Mouse (Mus musculus): ENCODE measurements around the gene Fbn1.

The Fbn1 gene

DNA sequence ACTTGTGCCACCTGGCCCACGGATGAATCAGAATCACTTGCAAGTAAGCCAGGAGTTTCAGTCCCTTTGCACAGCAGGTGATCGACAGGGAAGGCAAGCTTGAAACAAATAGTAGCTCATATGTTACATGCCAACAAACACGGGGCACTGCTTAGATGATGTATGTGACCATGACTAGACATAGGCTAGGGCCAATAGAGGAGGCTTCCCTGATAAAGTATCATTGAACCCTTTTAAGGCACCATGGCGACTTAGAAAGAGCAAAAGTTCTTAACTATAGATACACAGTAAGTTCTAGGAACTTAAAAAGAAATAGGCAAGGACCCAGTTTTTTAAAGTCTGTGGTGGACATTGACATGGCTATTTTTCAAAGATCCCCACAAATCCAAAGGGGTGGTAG lies at the start of gene Fbn1:
Gene Fbn1, minus strand, starts transcription at position 101 of the 400 bp plus-strand sequence.
- no peak for DNase-seq

DNA sequence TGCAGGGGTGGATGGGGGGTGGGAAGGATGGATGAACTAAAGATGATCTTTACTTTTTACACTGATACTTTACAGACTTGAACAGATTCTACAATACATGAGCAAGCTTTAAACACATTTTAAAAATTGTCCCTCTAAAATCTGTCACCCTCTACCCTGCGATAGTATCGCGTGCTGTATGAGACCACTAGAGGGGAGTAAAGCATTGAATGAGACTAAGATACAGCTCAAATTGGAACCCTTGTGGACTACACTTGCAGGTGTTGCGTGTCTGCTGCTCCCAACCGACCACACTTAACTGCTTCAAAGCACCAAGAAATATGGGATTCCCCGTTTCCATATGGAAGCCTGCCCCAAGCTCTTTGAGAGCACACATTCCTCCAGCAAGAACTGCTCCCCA lies 48.0 kb upstream of the Fbn1 start:
- no peak for DNase-seq

DNA sequence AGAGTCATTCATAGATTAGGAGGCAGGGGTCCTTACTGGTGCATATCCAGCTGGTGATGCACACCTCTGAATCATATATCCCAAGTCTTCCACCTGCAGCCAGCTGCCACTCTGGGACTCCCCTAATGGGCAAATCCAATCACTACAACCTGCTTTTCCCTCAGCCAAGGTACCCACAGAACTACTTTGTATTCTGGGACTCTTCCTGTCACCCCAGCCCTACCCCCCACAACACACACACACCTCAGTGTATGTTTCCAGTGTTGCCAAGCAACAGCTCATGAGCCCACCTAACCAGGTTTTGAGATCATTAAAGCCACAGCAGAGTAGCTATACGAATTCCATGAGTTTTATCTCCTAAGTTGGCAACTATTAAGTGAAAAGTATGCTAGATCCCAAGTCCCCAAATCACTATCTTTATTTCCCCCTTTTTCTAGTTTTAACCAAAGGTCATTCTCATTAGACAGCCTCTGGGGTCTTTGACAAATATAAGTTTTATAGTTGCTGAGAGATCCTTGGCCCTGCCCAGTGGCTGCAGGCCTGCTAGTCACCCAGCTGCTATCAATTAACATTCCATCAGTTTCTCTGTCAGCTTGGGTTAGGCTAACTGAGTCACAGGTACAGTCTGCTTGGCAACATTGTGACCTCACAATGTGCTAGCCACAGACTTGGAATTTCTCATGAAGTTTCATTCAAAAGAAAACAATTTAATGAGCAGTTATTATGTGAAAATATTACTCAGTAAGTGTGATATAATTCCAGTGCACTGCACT lies 41.2 kb upstream of the Fbn1 start:
- DNase-seq, result no peak

DNA sequence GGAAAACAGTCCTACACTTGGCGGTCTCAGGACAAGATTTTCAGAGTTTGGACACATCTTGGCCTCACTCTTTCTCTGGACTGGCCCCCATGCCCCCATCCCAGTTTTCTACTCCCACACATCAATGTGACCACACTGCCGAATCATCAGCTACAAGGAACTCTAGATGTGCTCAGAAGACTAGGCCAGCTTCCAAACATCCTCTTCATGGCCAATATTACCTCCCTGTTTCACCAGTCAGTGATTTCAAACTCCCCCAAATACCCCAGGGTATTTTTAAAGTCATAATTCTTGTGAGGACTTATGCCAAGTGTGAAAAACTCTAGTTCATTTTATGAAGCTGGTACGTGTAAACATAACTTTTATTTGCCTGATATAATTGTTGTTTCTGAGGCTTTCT lies 37.2 kb upstream of the Fbn1 start:
- DNase-seq, result no peak

DNA sequence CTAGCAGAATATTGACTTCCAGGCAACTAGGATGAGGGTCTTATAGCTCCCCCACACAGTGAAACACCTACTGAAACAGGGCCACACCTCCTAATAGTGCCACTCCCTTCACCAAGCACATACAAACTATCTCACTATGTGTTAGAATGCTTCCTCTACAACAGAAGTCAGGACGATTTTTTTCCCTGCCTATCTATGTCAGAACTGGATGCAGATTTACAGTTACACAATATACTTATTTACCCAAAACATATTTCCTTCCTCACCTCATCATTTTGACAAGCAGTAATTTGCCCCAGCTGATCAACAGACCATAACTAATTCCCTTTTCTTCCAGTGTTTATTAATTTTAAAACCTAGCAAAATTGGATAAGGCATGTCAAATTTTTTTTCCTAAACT lies 35.9 kb upstream of the Fbn1 start:
- DNase-seq, result no peak

DNA sequence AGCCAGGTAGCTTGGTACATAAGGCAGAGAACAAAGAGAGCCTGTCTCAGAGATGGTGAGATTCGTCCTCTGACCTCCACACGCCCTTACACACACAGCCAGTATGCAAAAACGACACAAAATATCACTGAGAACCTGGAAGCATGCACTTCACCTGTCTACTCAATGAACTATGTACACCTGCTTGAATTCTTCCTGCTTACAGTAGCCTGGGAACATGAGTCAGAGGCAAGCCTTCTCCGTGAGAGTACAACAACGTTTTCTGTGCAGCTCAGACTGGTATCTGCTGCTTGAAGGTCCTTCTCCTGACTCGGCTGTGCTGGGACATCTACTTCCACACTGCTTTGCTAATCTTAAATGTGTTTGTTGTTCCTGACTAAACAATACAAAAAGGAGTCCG lies 33.7 kb upstream of the Fbn1 start:
- no peak for DNase-seq

DNA sequence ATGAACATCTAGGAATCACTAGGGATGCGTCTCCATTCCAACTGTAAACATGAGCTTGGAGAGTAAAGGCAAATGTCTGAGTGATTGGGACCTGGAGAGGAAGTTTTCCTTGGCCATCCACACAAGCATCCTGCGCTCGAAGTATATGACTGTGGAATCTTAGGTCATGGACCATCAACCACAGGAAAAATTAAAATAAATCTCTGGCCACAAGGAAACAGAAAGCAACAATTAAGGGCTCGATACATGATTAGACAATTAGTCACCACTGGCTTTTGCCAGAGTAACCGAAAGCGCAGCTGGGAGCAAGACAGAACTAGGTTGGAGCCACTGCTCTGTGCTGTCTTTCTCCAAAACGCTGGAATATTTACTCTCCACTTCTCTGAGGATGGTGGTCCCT lies 32.8 kb upstream of the Fbn1 start:
- DNase-seq, result no peak

DNA sequence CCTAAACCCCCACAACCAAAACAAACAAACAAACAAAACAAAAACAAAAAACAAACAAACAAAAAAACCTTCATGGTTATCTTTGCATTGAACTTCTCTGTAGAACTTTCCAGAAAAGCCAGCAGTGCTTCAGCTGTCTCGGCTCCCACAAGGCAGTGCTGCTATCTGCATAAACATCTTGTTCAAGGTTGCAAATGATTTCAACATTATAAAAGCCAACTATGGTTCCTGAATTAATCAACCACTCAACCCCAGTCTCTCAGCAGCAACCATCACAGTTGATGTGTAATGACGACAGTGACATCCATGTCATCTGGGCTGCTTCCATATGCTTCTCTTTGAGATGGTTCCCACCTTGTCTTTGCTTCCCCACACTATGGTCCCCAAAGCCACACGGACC lies 31.8 kb upstream of the Fbn1 start:
- DNase-seq, result no peak

DNA sequence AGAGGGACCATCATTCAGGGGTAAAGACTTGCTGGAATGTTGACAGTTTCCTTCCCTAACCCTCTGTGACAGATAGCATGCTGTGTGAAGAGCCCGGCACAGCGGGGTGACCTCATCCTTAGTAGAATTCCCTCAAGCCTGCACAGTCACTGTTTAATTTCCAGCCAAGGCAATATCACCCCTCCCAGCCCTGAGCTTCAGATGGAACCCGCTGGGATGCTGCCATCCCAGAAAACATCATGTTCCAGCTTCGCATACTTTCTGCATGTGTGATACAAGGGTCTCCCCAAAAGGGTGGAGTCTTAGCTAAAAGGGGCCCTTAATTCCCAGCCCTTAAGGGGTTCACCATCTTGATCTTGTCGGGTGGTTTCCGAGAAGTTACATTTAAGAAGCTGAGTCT lies 22.9 kb upstream of the Fbn1 start:
- DNase-seq, result peak; percentile 18 to 24

DNA sequence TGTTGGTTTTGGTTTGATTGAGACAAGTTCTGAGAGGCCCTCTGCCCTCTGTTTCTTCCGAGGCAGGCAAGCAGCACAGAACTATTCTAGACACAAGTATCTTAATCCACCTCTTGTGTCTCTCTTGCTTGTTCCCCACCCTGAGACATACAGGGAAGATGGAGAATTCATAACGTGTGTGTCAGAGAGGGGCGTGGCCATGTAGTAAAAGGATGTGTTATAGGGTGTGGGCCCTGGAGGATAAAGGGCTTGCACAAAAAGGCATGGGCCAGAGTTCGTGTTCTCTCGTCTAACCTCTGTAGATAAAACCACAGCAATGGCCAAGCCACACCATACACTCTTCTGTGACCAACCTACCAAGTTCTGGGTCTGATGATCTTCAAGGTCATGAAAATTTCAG lies 18.8 kb upstream of the Fbn1 start:
- no peak for DNase-seq

DNA sequence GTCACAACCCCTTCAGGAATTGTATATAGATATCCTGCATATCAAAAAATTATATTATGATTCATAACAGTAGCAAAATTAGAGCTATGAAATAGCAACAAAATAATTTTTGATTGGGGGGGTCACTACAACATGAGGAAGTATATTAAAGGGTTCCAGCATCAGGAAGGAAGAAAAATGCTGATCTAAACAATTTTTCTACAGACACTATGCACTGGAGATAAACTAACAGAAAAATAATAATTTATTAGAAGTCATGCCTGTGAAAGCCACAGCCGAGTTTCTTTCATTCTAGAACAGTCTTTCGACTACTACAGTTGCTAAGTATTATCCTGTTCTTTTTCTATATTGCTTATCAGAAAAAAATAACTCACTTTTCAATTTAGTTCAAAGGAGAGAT lies 17.7 kb upstream of the Fbn1 start:
- no peak for DNase-seq

DNA sequence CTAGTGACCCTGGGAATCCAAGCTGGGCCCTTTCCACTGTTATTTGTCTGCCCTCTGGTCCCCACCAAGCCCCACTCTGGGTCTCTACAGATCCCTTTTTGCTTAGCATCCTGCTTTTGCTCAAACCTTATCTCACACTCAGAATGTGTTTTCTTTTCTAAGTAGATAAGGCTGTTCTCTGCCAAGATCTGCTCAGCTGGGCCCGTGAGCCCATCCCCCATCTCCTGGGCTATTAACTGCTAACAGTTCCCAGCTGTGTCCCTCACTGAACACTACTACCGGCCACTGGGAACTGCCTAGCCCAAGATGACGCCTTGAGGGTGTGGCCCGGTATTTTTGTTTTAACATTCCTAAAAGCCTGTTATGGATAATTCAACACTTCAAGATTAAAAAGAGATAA lies 8.8 kb upstream of the Fbn1 start:
- peak; percentile 39 to 58 for DNase-seq

DNA sequence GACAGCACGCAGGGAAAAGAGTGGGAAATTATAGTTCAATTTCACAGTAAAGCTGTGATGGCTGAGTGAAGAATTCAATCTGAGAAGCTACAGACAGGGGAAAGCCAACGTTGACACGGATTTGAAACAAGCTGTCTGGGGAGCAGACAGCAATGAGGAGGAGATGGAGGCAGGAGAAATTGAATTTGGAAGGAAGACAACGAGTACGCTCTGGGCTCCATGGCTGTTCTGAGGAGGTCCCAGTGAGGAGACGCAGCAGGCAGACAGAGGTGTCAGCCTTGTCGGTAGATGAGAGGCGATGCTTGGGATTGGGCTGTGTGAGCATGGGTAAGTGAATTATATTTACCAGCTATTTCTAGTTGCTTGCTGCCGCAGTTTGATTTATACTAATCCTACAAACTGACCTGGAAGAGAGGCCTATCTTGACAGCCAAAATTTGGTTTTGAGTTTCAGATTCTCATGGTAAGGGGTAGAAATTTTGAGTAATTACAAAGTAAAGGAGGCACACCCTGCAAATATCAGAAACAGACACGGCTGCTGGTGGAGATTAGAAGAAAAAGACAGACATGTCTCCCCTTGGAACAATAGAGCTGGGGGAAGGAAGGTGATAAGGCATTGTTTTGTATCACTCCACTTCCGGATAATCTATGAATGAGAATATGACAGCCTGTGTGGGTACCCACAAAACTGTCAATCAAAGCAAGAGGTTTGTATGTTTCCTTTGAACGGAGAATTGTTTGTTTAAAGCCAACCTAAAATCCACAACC lies 7.7 kb upstream of the Fbn1 start:
- no peak for DNase-seq

DNA sequence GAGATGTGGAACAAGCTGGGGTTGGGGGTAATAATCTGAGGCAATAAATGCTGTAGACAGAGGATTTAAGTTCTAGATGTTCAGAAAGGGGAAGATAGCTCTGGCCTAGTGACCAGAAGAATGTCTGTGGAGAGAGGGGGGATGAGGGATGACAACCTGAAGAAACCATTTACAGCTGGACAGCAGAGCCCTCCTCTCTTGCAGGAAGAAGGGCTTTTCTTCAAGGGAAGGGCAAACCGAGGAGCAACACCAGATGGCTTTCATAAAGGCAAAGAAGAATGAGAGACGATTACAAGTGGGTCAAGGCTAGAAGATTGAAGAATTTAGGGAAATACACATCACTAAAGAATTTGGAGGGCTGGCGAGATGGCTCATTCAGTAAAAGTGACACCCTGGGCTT lies 6.6 kb upstream of the Fbn1 start:
- DNase-seq, result no peak

DNA sequence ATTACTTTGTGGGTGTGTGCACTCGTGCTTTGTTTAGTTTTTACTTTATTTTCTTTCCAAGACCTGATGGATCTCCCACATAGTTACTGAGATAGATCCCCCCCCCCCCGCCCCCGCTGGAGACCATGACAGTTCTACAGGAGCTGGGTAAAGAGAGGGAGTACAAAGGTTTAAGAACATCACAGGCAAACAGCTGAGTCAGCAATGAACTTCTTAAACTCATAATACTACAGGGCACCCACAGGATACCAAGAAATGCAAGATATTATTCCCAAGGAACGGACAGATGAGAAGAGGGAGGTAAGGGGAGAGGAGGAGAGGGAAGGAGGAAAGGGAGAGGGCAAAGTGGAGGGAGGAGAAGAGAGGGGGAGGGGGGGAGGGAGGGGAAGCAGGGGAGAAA lies 4.8 kb upstream of the Fbn1 start:
- DNase-seq, result no peak

DNA sequence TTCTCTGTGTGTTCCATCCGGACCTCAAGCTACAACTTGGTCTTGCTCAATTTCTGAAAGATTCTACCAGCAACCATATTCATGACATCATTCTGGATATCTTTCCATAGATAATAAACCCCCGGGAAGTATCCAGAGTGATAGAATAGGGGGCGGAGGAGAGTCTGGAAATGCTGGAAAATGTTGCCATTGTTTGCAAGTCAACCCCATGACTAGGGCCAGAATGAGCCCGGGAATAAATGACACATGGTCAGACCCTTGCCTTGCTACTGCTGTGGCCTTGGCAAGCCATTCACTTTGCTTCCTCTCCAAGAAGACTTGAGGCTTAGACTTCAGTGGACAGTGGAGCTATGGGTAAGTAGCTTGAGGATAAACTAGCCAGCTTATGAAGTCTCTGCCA lies 4.1 kb upstream of the Fbn1 start:
- DNase-seq, result no peak

DNA sequence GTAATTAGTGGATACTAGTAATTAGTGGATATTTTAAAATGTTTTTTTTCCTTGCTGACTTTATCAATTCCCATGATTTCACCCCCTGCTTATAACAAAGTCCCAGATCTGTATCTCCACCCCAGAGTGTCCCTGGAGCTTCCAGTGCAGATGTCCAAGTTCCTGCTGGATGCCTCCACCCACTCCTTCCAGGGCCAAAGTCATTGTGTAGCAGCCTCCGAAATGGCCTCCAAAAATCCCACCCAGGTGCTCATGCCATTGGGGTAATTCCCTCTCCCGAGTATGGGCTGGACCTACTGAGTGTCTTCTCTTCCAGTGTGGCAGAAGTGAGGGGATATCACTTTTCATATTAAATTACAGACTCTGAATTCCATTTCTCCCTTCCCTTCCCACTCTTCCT lies 3.0 kb upstream of the Fbn1 start:
- DNase-seq, result no peak

DNA sequence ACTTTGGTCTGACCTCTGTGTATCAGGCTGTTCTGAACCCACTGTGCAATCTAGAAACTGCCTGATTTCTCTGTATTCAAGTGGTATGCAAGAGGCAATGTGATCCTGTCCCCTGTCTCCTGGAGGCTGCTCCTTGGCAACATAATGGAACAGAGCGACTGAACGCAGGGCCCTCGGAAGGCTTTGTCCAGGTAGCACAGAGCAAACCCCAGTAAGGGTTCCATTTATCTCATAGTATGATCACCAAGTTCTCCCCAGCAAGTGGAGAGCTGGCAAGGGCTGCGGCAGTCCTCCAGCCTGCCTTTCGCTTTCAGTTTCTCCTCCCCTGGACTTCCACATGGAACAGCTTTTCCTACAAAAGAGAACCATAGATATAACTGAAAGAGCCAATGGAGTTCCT lies 588 bp upstream of the Fbn1 start:
- DNase-seq, result no peak

DNA sequence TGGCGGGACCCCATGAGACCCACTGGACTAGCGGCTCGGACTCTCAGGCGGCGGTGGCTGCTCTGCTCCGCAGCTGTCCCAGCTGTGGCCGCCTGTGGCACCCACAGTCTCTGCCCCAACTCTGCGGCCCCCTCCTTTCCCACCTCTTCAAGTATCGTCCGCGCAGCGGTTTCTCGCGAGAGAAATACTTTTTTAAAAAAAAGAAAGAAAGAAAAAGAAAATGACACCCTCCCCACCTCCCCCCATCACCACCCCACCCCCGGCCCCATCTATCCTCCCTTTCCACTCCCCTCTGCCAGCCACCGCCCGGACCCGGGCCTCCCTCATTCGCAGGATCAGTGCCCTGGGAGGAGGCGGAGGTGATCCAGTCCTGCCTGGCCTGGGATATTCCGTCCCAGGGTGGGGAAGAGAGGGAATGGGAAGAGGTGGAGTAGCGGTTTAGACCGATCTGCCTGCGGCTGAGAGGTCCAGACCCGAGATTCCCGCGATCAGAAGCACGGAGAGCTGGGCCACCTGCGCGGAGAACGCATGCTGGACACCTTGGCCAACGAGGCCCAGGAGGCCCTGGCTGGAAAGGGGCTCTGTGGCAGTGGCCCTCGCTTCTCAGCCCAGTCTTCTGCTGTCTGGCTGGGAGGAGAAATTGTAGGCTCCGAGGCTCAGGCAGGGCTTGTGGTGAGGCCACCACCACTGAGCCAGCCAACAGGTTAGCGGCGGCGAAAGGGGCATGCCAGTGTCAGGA lies 1.3 kb downstream of the Fbn1 start:
- DNase-seq, result peak; percentile 48 to 54

DNA sequence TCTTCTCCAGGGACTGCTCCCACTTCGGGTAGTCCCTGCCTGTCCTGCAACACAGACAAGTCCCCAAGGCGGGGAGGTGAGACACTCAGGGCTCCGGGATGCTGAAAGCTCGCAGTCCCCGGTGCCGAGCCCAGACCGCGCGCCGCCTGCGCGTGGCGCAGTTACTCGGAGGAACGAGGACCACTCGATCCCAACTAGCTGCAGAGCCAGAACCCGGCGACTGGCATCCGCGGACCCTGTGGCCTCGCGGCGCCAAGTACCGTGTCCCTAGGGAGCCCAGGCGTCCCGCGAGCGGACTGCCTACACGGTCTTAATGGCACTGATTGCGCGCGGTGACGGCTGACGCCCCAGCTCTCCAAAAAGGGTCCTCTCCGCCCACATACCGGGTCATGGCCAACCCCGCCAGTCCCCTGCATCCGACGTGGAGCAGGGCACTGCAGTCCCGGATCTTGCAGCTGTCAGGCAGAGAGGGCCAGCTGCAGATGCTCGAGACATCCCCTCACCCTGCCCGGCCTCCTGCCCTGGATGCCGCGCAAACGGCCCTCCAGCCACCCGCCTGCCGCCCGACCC lies 2.0 kb downstream of the Fbn1 start:
- peak; percentile 36 to 48 for DNase-seq

DNA sequence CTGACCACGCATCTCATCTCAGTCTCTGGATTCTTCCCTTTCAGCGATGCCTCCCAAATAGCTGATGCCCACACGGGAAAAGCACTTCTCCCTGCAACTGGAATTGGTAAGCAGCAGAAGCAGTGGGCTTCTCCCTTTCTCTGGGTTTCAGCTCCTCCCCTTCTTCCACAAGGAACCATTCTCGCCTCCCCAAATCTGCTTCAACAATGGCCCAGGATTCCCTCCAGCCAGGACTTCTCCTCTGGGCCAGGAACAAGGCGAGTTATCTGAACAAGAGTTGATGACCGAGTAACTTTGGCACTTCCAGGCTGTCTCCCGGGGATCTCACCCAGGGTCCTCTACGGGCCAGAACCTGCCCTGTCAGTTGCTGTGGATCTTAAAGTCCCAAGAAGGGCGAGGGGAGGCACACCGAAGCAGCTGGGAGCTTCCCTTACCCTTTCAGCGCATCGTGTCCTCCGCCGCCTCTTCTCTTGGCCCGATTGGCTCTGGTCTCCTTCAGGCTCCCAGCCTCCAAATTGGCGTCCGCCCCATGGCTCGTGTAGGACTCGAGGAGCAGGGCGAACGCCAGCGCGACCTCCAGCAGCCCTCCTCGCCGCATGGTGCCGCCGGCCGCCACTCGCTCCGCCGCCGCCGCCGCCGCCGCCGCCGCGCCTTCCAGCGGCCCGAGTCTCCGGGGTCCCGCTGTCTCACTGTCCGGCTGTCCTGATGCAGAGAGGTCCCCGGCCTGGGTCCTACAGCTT lies 2.6 kb downstream of the Fbn1 start, which contains the start of gene Gm9913:
Gene Gm9913, plus strand, starts transcription at position 84 of the 740 bp plus-strand sequence.
- DNase-seq, result peak; percentile 43 to 46

DNA sequence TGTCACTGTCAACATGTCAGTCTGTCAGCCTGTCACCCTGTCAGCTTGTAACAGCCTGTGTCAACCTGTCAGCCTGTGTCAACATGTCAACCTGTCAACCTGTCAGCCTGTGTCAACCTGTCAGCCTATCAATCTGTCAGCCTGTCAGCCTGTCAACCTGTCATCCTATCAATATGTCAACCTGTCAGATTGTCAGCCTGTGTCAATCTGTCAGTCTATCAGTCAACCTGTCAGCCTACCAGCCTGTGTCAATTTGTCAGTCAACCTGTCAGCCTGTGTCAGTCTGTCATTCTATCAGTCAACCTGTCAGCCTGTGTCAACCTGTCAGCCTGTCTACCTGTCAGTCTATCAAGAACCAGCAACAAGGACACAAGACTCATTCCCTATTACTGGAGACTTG lies 6.3 kb downstream of the Fbn1 start:
- DNase-seq, result no peak

DNA sequence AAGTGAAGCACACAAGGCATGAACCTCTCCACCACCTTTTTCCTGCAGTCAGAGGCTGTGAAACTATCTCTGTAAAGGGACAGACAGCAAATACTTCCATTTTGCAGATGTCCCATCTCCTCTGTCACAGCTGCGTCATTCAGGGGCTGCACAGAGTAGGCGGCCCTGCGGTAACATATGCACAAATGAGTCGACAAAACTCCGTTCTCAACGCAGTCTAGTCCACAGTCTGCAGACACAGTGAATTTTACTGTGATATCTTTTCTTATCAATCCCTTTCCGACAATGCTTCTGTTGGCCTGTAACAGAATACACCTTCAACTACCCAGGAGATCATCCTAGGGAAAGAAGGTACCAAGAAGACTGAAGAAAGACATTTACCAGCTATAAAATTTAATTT lies 9.6 kb downstream of the Fbn1 start:
- DNase-seq, result no peak

Measured in lung, adult 18-20 months (tissue).